Mouse (Mus musculus): ENCODE results near the gene Ifitm2. TPM values are rescaled to one million over a fixed set of nuclear protein-coding genes. Genes with fewer than 3 reads are reported as not detected.

The Ifitm2 gene
- total and polyA plus RNA-seq, 2 experiments from 2014 or later = 82.4 to 281 TPM

DNA sequence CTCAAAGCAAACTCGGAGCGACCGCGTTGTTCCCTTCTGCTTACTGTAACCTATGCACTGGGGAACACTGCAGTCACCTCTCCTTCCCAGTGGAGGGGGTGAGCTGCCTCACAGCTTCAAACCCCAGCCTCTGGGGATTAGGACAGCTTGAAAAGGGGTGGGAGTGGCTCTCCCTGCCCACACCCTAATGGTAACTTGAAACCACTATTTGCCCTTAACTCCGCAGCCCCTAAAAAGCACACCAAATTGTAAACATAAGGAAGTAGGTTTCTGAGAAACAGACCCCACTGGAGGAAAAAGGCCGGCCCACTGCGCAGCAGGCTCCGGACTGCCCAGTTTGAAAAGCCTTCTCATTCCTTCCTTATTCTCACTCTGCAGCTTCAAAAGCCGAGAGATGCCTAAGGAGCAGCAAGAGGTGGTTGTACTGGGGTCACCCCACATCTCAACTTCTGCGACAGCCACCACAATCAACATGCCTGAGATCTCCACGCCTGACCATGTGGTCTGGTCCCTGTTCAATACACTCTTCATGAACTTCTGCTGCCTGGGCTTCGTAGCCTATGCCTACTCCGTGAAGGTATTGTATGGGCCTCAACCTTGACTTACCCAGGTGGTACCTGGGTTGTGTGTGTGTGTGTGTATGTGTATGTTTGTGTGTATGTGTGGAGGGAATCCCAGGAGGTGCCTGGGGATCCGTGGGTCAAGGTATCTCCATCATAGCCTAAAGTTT lies 12.2 kb upstream of the Ifitm2 start:
- Histone ChIP-seq H3K9me3 (ENCODE audit: low read length) (no peaks in the 10 kb centered on the region), H3K4me2 (ENCODE audit: low read depth, low read length) (no peak overlapping the region), H3K4me1 (ENCODE audit: insufficient read depth, low read length) (no peaks in the 10 kb centered on the region), H3K4me3 (ENCODE audit: low read length) (no peak overlapping the region), H3K9ac (replicated peaks; ENCODE audit: low read length) (no peak overlapping the region), H3K27ac (no peak overlapping the region), H3K27me3 (ENCODE audit: insufficient read depth, low read length) (no peaks in the 10 kb centered on the region), H3K36me3 (ENCODE audit: insufficient read depth, low read length) (no peaks in the 10 kb centered on the region)
- ATAC-seq = no peak
- 16% methylated on average over 14 of the region's 14 CpGs for WGBS
- DNase-seq (ENCODE audit: low spot score) = no peak
- no peak for TF ChIP-seq CTCF (IDR thresholded peaks at IDR 0.05; ENCODE audit: low read depth)

DNA sequence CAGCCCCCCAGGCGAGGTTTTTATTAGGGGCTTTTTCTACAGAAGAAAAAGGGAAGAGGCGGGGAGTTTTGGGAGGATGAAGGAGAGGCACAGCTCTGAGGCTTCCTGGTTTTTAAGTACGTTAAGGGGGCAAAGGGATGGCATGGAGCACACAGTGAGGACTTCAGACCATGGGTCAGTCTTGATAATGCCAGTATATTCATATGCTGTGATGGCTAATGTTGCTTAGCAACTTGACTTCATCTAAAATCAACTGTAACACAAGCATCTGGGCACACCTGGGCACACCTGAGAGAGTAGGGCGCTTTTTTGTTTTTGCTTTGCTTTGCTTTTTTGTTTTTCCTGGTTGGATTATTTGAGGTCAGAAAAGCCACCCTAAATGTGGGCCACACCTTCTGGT lies 11.1 kb upstream of the Ifitm2 start, which contains the start of gene Ifitm1:
Ifitm1 (plus strand) TSS at position 301 of the 400 bp plus-strand sequence.
- ATAC-seq (no peak), DNase-seq (ENCODE audit: low spot score) (no peak)
- Histone ChIP-seq H3K4me2 (ENCODE audit: low read depth, low read length) (no peak within 1 kb of the TSS), H3K4me1 (ENCODE audit: insufficient read depth, low read length) (no peaks in the 10 kb centered on the region), H3K36me3 (ENCODE audit: insufficient read depth, low read length) (no peaks in the 10 kb centered on the region), H3K9ac (replicated peaks; ENCODE audit: low read length) (no peak within 1 kb of the TSS), H3K27me3 (ENCODE audit: insufficient read depth, low read length) (no peaks in the 10 kb centered on the region), H3K9me3 (ENCODE audit: low read length) (no peaks in the 10 kb centered on the region), H3K27ac (no peak within 1 kb of the TSS), H3K4me3 (ENCODE audit: low read length) (no peak within 1 kb of the TSS)
- WGBS = 94% methylated on average over 4 of the region's 4 CpGs
- no peak for TF ChIP-seq CTCF (IDR thresholded peaks at IDR 0.05; ENCODE audit: low read depth)

DNA sequence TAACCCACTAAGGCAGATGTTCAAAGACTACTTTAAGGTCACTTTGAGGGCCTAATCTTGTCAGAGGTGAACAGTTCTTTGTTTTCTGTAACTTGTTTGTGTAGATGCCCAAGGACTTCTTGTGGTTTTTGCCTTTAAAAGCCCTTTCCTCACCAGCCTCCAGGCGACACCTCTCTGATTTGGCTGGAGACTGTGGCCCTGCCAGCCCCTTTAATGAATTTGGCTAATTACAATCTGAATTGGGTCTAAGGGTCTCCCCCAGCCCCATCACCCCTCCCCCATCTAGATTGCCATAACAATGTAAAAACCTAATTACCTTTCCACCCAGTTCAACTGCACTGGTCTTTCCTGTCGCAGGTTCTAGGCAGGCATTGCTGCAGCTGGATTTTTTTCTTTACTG lies 6.9 kb upstream of the Ifitm2 start:
- ATAC-seq (no peak), DNase-seq (ENCODE audit: low spot score) (no peak)
- Histone ChIP-seq H3K4me1 (ENCODE audit: insufficient read depth, low read length) (no peaks in the 10 kb centered on the region), H3K36me3 (ENCODE audit: insufficient read depth, low read length) (no peaks in the 10 kb centered on the region), H3K27me3 (ENCODE audit: insufficient read depth, low read length) (no peaks in the 10 kb centered on the region), H3K9me3 (ENCODE audit: low read length) (no peaks in the 10 kb centered on the region), H3K9ac (replicated peaks; ENCODE audit: low read length) (no peak overlapping the region), H3K4me2 (ENCODE audit: low read depth, low read length) (no peak overlapping the region), H3K27ac (no peak overlapping the region), H3K4me3 (ENCODE audit: low read length) (no peak overlapping the region)
- WGBS = 67% methylated on average over 2 of the region's 2 CpGs
- TF ChIP-seq CTCF (IDR thresholded peaks at IDR 0.05; ENCODE audit: low read depth) = no peak

DNA sequence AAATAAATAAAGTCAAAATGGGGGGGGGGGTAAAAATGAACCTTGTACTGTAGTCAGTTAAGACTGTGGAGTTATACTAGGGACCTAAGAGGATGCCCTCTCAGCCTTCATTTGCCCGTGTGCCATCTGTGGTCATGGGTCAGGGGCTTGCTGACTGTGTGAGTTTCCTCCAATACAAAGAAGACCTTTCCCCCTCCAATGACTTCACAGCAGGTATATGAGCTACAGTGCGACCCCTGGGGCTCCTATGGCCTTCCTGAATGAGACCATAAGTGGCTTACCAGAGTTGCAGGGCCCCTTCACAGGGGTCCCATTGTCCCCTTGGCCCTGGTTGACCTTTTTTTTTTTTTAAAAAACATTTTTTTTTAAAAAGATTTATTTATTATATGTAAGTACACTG lies 5.6 kb upstream of the Ifitm2 start:
- no peaks in the 10 kb centered on the region for H3K36me3 ChIP-seq (ENCODE audit: insufficient read depth, low read length)
- no peak for ATAC-seq
- no peaks in the 10 kb centered on the region for H3K9me3 ChIP-seq (ENCODE audit: low read length)
- DNase-seq (ENCODE audit: low spot score) = no peak
- H3K9ac ChIP-seq (replicated peaks; ENCODE audit: low read length) = no peak overlapping the region
- no peaks in the 10 kb centered on the region for H3K27me3 ChIP-seq (ENCODE audit: insufficient read depth, low read length)
- H3K4me3 ChIP-seq (ENCODE audit: low read length) = no peak overlapping the region
- H3K4me2 ChIP-seq (ENCODE audit: low read depth, low read length) = no peak overlapping the region
- no peak overlapping the region for H3K27ac ChIP-seq
- WGBS = 51% methylated on average over 2 of the region's 2 CpGs
- no peak for TF ChIP-seq CTCF (IDR thresholded peaks at IDR 0.05; ENCODE audit: low read depth)
- H3K4me1 ChIP-seq (ENCODE audit: insufficient read depth, low read length) = no peaks in the 10 kb centered on the region

DNA sequence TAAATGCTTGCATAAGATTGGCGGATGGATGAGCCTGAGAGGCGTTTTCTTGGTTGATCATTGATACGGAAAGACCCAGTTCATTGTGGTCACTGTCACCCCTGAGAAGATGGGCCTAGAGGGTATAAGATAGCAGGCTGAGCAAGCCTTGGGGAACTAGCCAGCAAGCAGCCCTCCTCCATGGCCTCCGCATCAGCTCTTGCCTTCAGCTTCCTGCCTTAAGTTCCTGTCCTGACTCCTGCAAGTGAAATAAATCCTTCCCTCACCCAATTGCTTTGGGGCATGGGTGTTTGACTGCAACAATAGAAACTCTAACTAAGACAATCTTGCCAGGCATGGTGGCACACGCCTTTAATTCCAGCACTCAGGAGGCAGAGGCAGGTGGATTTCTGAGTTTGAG lies 4.2 kb upstream of the Ifitm2 start:
- Histone ChIP-seq H3K9ac (replicated peaks; ENCODE audit: low read length) (no peak overlapping the region), H3K9me3 (ENCODE audit: low read length) (no peaks in the 10 kb centered on the region), H3K4me3 (ENCODE audit: low read length) (no peak overlapping the region), H3K4me1 (ENCODE audit: insufficient read depth, low read length) (no peaks in the 10 kb centered on the region), H3K36me3 (ENCODE audit: insufficient read depth, low read length) (no peaks in the 10 kb centered on the region), H3K4me2 (ENCODE audit: low read depth, low read length) (no peak overlapping the region), H3K27ac (no peak overlapping the region), H3K27me3 (ENCODE audit: insufficient read depth, low read length) (no peaks in the 10 kb centered on the region)
- WGBS = 67% methylated on average over 5 of the region's 5 CpGs
- TF ChIP-seq CTCF (IDR thresholded peaks at IDR 0.05; ENCODE audit: low read depth) = no peak
- ATAC-seq = no peak
- DNase-seq (ENCODE audit: low spot score) = no peak

DNA sequence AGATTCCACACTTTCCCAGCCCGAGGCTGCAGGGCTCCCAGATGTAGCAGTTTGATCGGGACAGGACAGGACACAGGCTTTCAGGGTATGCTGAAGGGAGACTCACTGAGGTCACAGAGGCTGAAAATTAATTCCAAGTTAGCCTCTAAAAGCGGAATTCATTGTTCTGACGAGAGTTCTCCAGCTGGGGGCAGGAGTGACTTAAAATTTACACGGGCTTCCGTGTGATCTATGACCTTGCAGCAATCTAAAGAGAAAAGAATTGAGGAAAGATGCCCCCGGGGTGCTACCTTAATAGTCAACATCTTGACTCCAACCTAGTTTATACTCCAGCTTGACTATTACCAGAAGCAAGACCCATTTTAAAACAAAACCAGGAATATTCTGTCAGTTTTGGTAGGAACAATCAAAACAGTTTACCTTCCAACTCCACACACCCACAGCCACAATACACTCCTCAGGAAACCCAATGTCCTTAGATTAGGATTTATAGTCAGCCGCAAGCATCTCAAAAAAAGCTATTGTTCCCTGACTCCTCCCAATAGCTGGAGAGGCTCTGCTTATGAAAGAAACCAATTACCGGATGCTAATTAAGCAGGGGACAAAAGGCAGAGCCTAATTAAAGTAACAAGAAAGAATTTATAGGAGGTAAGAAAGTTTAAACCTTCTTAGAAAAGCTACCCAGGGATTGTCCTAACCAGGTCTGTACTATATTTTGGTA lies 3.6 kb upstream of the Ifitm2 start:
- Histone ChIP-seq H3K36me3 (ENCODE audit: insufficient read depth, low read length) (no peaks in the 10 kb centered on the region), H3K27me3 (ENCODE audit: insufficient read depth, low read length) (no peaks in the 10 kb centered on the region), H3K4me3 (ENCODE audit: low read length) (no peak overlapping the region), H3K9me3 (ENCODE audit: low read length) (no peaks in the 10 kb centered on the region), H3K9ac (replicated peaks; ENCODE audit: low read length) (no peak overlapping the region), H3K4me2 (ENCODE audit: low read depth, low read length) (no peak overlapping the region), H3K27ac (no peak overlapping the region), H3K4me1 (ENCODE audit: insufficient read depth, low read length) (no peaks in the 10 kb centered on the region; the same call in 1 of the 2 replicates)
- DNase-seq (ENCODE audit: low spot score) = peak; percentile 71
- WGBS = 7% methylated on average over 9 of the region's 9 CpGs
- no peak for ATAC-seq
- TF ChIP-seq CTCF (IDR thresholded peaks at IDR 0.05; ENCODE audit: low read depth) = peak; percentile 60

DNA sequence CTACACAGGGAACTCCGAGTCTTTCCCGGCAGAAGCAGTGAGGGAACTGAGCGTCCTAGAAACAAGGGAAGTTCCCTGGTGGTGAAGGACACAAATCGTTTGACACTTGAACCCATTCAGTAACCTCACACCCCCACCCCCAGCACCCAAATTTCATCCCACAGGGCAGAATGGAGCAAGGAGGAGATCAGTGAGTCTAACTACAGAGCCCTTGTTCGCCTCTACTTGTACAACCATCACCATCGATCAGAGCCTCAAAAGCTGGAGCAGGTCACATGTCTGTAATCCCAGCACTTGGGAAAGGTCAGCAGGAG lies 726 bp upstream of the Ifitm2 start:
- Histone ChIP-seq H3K27ac (no peak overlapping the region), H3K27me3 (ENCODE audit: insufficient read depth, low read length) (no peaks in the 10 kb centered on the region), H3K4me1 (ENCODE audit: insufficient read depth, low read length) (no peaks in the 10 kb centered on the region; the same call in 1 of the 2 replicates), H3K36me3 (ENCODE audit: insufficient read depth, low read length) (no peaks in the 10 kb centered on the region), H3K9ac (replicated peaks; ENCODE audit: low read length) (no peak overlapping the region), H3K4me2 (ENCODE audit: low read depth, low read length) (no peak overlapping the region), H3K9me3 (ENCODE audit: low read length) (no peaks in the 10 kb centered on the region), H3K4me3 (ENCODE audit: low read length) (no peak overlapping the region)
- DNase-seq (ENCODE audit: low spot score) (no peak), ATAC-seq (no peak)
- TF ChIP-seq CTCF (IDR thresholded peaks at IDR 0.05; ENCODE audit: low read depth) = no peak
- WGBS = 55% methylated on average over 6 of the region's 6 CpGs
